In genomic region chr1:186705203-186705914, GRCm38 (mm10) we compare ENCODE assay signal across 8 mouse cellular contexts. TPM values are rescaled to one million over a fixed set of nuclear protein-coding genes. Genes with fewer than 3 reads are reported as not detected.
DNase-seq lines count a peak whose midpoint lies in the region; ATAC-seq lines count a peak whose summit lies in the region.

No protein-coding gene starts in this region.

- no peaks in the 10 kb centered on the region for H3K36me3 ChIP-seq in hindbrain, embryonic 12.5 days

- peak; percentile 84 for ATAC-seq in hindbrain, embryonic 12.5 days (ENCODE audit: low FRiP score)

- H3K9ac ChIP-seq in hindbrain, embryonic 12.5 days, result peak overlapping the region; percentile 78

- peak overlapping the region; percentile 64 for H3K27ac ChIP-seq in hindbrain, embryonic 12.5 days

- WGBS in hindbrain, embryonic 12.5 days, result under 1% methylated on average over 61 of the region's 65 CpGs

- peaks cover 10% of the 10 kb centered on the region; the same call in 1 of the 2 replicates for H3K27me3 ChIP-seq in hindbrain, embryonic 12.5 days

- H3K4me2 ChIP-seq in hindbrain, embryonic 12.5 days (replicated peaks), result peak overlapping the region; percentile 61

- peak; percentile 86 for DNase-seq in NIH3T3 (ENCODE audit: low read depth)
- DNase-seq in cerebellum, postnatal 14 days, result peak; percentile 53 to 55
- peak; percentile 48 to 62 for DNase-seq in frontal cortex, postnatal 36 days (ENCODE audit: low spot score in 2 of 2)
- peak; percentile 30 to 56 for DNase-seq in left cerebral cortex, adult 18-20 months (ENCODE audit: low spot score in 2 of 2)
- DNase-seq in lung, postnatal 36 days, result peak; percentile 69
- peak; percentile 39 to 55 for DNase-seq in right cerebral cortex, adult 2 months (ENCODE audit: low spot score in 2 of 2)
- no peak for DNase-seq in spleen, postnatal 36 days (ENCODE audit: low spot score in 2 of 2)

- H3K4me3 ChIP-seq in hindbrain, embryonic 12.5 days, result peak overlapping the region; percentile 64

- H3K4me1 ChIP-seq in hindbrain, embryonic 12.5 days, result peaks cover 23% of the 10 kb centered on the region

- no peaks in the 10 kb centered on the region for H3K9me3 ChIP-seq in hindbrain, embryonic 12.5 days (replicated peaks)

RNA-seq across cellular contexts. Expression of gene Tgfb2, which starts 0.4 kb away (rescaled TPM):
- polyA plus RNA-seq in hindbrain, embryonic 12.5 days (2016; fragmentation: Nextera tagmentation; extraction: Ambion mirVana), result 45.8 and 48.4 TPM in 2 replicates
- total RNA-seq in left cerebral cortex, adult 18-20 months (2021), result 1 to 10 TPM; 4.6 to 5.4 TPM

RNA-seq across cellular contexts. Expression of gene Rrp15, which starts 43.8 kb away (rescaled TPM):
- 41.3 and 44.0 TPM in 2 replicates for polyA plus RNA-seq in hindbrain, embryonic 12.5 days (2016; fragmentation: Nextera tagmentation; extraction: Ambion mirVana)
- total RNA-seq in left cerebral cortex, adult 18-20 months (2021), result 10 to 100 TPM; 12.9 to 13.3 TPM

Comparison
In these comparisons a context has a peak if more than half of its experiments do, and no peak if none do; other contexts are left out.
1. DNase-seq: peak in NIH3T3 (single experiment), cerebellum, postnatal 14 days (2 of 2), frontal cortex, postnatal 36 days (2 of 2), left cerebral cortex, adult 18-20 months (2 of 2), lung, postnatal 36 days (single experiment) and right cerebral cortex, adult 2 months (2 of 2); none in spleen, postnatal 36 days (0 of 2).